Mouse (Mus musculus) forebrain, embryonic 10.5 days (tissue): ENCODE results near the gene Phlda2. TPM values are rescaled to one million over a fixed set of nuclear protein-coding genes. Genes with fewer than 3 reads are reported as not detected.

Experiments
- DNase-seq: peaks from one replicate; pipeline ENCODE4 v3.0.0-alpha.2; 2017; ENCODE audit warnings: low spot score; ENCODE audit errors: extremely low spot score
- H3K27ac ChIP-seq: fragments of 300-500 bp; sonication (generic); 2 replicates; pipeline ENCODE4 v1.5.1; 2016; ENCODE audit warnings: mild to moderate bottlenecking
- H3K27me3 ChIP-seq: fragments of 300-500 bp; sonication (generic); 2 replicates; pipeline ENCODE4 v1.6.1; 2016; ENCODE audit warnings: mild to moderate bottlenecking; ENCODE audit not compliant: poor library complexity, severe bottlenecking
- H3K36me3 ChIP-seq: fragments of 300-500 bp; sonication (generic); replicated peaks from 2 replicates; pipeline ENCODE4 v1.6.1; 2016; ENCODE audit warnings: mild to moderate bottlenecking, moderate library complexity
- H3K4me1 ChIP-seq: fragments of 300-500 bp; sonication (generic); 2 replicates; pipeline ENCODE4 v1.6.1; 2016
- H3K4me3 ChIP-seq: fragments of 300-500 bp; sonication (generic); 2 replicates; pipeline ENCODE4 v1.5.1; 2016; ENCODE audit warnings: mild to moderate bottlenecking, moderate library complexity
- H3K9me3 ChIP-seq: fragments of 300-500 bp; sonication (generic); 2 replicates; pipeline ENCODE4 v1.6.1; 2016; ENCODE audit warnings: mild to moderate bottlenecking, moderate library complexity
- WGBS: fragments of 180-500 bp; shearing (Covaris S2); methylation state at CpG from one replicate; pipeline ENCODE4 v1.1.7; 2016; 5-methylcytosine and 5-hydroxymethylcytosine counted together
- polyA plus RNA-seq: library from polyadenylated mRNA; unstranded; fragments of >200 nt; fragmentation: Nextera tagmentation; extraction: Ambion mirVana; gene quantifications from 2 replicates; pipeline ENCODE4 v1.2.1, GENCODE M21; 2016

The Phlda2 gene
- polyA plus RNA-seq, 1 experiment from 2014 or later: 1.4 TPM

GRCm38 (mm10) chr7:143495104-143495961 lies 7.6 kb downstream of the Phlda2 start:
- Histone ChIP-seq H3K27ac (no peak overlapping the region), H3K27me3 (peaks cover 60% of the 10 kb centered on the region), H3K9me3 (no peaks in the 10 kb centered on the region), H3K36me3 (no peaks in the 10 kb centered on the region), H3K4me1 (peaks cover 3% of the 10 kb centered on the region), H3K4me3 (no peak overlapping the region)
- 81% methylated on average over 8 of the region's 8 CpGs for WGBS
- DNase-seq: no peak

- Histone ChIP-seq H3K36me3 (no peaks in the 10 kb centered on the region), H3K9me3 (no peaks in the 10 kb centered on the region), H3K27ac (no peak overlapping the region), H3K27me3 (peaks cover 60% of the 10 kb centered on the region), H3K4me1 (peaks cover 6% of the 10 kb centered on the region), H3K4me3 (no peak overlapping the region)
- no peak for DNase-seq
- WGBS: 89% methylated on average over 6 of the region's 6 CpGs
Observed at GRCm38 (mm10) chr7:143493616-143494126, 9.3 kb downstream of the Phlda2 start.

- H3K36me3 ChIP-seq: no peaks in the 10 kb centered on the region
- DNase-seq: no peak
- no peaks in the 10 kb centered on the region for H3K9me3 ChIP-seq
- H3K27ac ChIP-seq: no peak overlapping the region
- no peak overlapping the region for H3K4me3 ChIP-seq
- H3K27me3 ChIP-seq: peaks cover 45% of the 10 kb centered on the region
- 81% methylated on average over 6 of the region's 6 CpGs for WGBS
- H3K4me1 ChIP-seq: peaks cover 6% of the 10 kb centered on the region
Observed at GRCm38 (mm10) chr7:143489735-143490134, 13.2 kb downstream of the Phlda2 start.

GRCm38 (mm10) chr7:143482541-143482940 lies 20.4 kb downstream of the Phlda2 start:
- H3K9me3 ChIP-seq: no peaks in the 10 kb centered on the region
- no peaks in the 10 kb centered on the region for H3K36me3 ChIP-seq
- 15% methylated on average over 6 of the region's 6 CpGs for WGBS
- H3K27ac ChIP-seq: peak overlapping the region; percentile 48; the same call in 1 of the 2 replicates
- peaks cover 10% of the 10 kb centered on the region for H3K4me1 ChIP-seq
- H3K27me3 ChIP-seq: peaks cover 49% of the 10 kb centered on the region
- no peak overlapping the region for H3K4me3 ChIP-seq
- no peak for DNase-seq

GRCm38 (mm10) chr7:143481806-143482387 lies 21.1 kb downstream of the Phlda2 start:
- no peaks in the 10 kb centered on the region for H3K36me3 ChIP-seq
- no peak overlapping the region for H3K4me3 ChIP-seq
- H3K27me3 ChIP-seq: peaks cover 55% of the 10 kb centered on the region
- 51% methylated on average over 5 of the region's 5 CpGs for WGBS
- no peak for DNase-seq
- no peaks in the 10 kb centered on the region for H3K9me3 ChIP-seq
- H3K27ac ChIP-seq: no peak overlapping the region
- peaks cover 10% of the 10 kb centered on the region for H3K4me1 ChIP-seq

- Histone ChIP-seq H3K36me3 (no peaks in the 10 kb centered on the region), H3K27ac (no peak overlapping the region), H3K9me3 (no peaks in the 10 kb centered on the region), H3K27me3 (peaks cover 60% of the 10 kb centered on the region), H3K4me3 (no peak overlapping the region), H3K4me1 (peaks cover 10% of the 10 kb centered on the region)
- WGBS: 33% methylated on average over 13 of the region's 13 CpGs
- peak; percentile 43 for DNase-seq
Observed at GRCm38 (mm10) chr7:143480498-143480897, 22.5 kb downstream of the Phlda2 start.

DNA sequence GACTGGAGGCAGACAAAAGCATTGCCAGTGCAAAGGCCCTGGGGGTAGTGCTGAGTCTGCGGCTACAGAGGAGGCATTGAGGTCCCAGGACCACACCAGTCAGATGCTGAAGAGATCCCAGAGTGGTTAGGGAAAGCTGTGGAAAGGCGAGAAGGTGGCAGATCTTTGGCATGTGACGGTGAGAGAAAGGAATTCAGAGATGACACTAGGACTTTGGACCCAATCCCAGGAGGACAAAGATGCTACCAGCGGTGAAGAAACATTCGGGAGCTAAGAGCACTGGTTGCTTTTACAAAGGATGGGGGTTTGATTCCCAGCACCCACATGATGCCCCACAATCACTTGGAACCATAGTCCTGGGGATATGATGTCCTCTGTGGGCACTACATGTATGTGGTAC lies 25.1 kb downstream of the Phlda2 start:
- DNase-seq: no peak
- 84% methylated on average over 5 of the region's 5 CpGs for WGBS
- H3K27ac ChIP-seq: no peak overlapping the region
- no peaks in the 10 kb centered on the region for H3K36me3 ChIP-seq
- H3K4me1 ChIP-seq: peaks cover 17% of the 10 kb centered on the region
- no peaks in the 10 kb centered on the region for H3K9me3 ChIP-seq
- peaks cover 66% of the 10 kb centered on the region for H3K27me3 ChIP-seq
- no peak overlapping the region for H3K4me3 ChIP-seq

DNA sequence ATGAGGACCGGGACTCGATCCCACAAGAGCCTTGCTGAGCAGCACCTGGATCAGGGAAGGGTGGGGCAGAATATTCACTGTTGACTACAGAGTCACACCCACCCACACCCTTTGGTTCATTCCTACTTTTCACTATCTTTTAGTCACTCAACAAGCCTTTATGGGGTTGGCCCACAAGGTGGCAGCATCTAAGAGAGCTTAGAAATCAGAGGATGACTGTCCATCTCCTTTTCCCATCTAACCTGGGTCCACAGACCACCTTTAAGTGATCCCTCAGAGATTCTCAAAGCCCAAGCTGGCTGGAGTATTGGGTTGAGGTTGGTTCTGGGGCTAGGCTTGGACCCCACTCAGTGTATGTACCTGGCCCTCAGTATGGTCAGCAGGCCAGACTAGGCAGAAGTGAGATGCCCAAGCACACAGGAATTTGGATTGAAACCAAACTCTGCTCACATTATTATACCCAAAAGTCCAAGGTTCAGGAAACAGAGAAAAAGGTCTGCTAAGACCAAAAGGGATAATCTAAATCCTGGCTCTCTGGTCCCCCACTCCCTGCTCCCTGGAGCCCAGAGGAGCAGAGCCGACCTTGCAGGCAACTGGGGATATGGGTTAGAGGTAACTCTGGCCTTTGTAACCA lies 26.1 kb downstream of the Phlda2 start:
- no peak overlapping the region for H3K27ac ChIP-seq
- H3K36me3 ChIP-seq: no peaks in the 10 kb centered on the region
- no peak for DNase-seq
- 91% methylated on average over 3 of the region's 3 CpGs for WGBS
- H3K4me1 ChIP-seq: peaks cover 11% of the 10 kb centered on the region
- no peaks in the 10 kb centered on the region for H3K9me3 ChIP-seq
- H3K27me3 ChIP-seq: peaks cover 64% of the 10 kb centered on the region
- H3K4me3 ChIP-seq: no peak overlapping the region

DNA sequence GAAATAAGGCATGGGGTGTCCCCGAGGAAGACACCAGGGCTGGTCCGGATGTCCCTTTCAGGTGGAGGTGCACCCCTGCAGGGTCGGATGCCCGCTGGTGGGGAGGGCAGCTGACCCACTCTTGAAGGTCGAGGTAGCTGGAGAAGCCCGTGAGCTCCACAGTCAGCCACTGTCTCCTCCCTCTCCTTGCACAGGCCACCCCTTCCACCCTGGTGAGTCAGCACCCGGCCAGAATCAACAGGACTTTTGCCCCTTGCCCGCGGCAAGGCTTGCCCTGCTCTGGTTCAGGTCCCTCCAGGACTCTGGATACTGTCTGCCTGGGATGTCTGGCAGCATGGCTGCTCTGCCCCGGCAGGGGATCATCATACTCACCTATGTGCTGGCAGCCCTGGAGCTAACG lies 27.1 kb downstream of the Phlda2 start:
- Histone ChIP-seq H3K36me3 (no peaks in the 10 kb centered on the region), H3K4me1 (peaks cover 11% of the 10 kb centered on the region), H3K27me3 (peaks cover 58% of the 10 kb centered on the region), H3K9me3 (no peaks in the 10 kb centered on the region), H3K4me3 (no peak overlapping the region), H3K27ac (no peak overlapping the region)
- WGBS: 81% methylated on average over 11 of the region's 11 CpGs
- no peak for DNase-seq

DNA sequence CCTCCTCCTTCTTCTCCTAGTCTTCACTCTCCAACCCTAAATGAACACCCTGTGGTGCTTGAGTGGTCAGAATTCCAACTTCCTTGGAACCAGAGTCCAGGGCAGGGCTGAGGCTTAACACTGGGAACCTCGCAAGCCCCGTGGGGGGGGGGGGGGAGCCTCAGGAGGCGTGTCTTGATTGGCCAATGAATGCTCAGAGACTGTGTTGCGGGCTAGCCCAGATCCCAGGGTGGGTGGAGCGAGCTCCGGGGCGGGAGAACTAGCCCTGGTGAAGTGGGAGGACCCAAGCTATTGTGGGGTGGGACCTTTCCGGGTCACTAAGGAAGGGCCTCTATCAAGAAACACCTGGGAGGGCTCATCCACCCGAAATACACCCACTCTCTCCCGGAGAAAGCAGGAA lies 28.1 kb downstream of the Phlda2 start:
- peaks cover 52% of the 10 kb centered on the region for H3K27me3 ChIP-seq
- H3K4me3 ChIP-seq: no peak overlapping the region
- no peaks in the 10 kb centered on the region for H3K36me3 ChIP-seq
- DNase-seq: no peak
- no peaks in the 10 kb centered on the region for H3K9me3 ChIP-seq
- WGBS: 32% methylated on average over 10 of the region's 10 CpGs
- H3K4me1 ChIP-seq: peaks cover 16% of the 10 kb centered on the region
- H3K27ac ChIP-seq: no peak overlapping the region

DNA sequence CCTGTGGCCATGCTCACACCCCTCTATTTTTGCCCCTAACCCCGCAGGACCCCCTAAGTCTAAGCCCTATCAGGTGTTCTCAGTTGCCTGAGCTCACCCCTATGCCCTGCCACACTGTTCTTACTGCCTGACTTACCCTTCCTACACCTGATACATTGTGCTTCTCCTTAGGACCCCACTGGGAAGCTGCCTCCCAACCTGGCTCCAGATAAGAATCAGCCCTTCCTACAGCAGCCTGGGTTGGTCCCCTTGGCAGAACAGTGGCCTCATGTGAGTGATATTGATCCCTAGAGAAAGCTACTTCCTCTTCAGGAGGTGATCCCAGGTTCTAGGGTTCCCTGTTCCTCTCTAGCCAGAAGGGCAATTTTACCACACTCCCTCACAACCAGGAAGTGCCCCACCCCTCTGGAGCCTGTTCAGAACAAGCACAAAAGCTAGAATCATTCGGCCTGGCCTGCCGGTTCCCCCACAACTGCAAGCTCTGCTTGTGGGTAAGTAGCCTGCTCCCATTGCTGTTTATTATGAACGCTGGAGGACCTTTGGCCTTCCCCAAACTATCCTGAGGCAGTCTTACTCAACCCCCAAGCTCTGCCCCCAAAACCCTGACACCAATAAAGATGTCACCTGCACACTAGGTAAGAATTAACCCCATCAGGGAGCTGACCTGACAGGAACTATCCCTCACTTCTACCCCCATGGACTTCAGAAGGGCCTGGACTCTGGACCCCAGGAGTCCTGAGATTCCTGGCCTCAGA lies 29.4 kb downstream of the Phlda2 start, which contains the start of gene Slc22a18:
Gene Slc22a18 (plus strand): TSS at position 390 of the 755 bp plus-strand sequence.
- peaks cover 52% of the 10 kb centered on the region for H3K27me3 ChIP-seq
- H3K36me3 ChIP-seq: no peaks in the 10 kb centered on the region
- H3K9me3 ChIP-seq: no peaks in the 10 kb centered on the region
- WGBS: 55% methylated on average over 4 of the region's 4 CpGs
- peaks cover 24% of the 10 kb centered on the region for H3K4me1 ChIP-seq
- no peak for DNase-seq
- H3K4me3 ChIP-seq: no peak within 1 kb of the TSS
- no peak within 1 kb of the TSS for H3K27ac ChIP-seq

DNA sequence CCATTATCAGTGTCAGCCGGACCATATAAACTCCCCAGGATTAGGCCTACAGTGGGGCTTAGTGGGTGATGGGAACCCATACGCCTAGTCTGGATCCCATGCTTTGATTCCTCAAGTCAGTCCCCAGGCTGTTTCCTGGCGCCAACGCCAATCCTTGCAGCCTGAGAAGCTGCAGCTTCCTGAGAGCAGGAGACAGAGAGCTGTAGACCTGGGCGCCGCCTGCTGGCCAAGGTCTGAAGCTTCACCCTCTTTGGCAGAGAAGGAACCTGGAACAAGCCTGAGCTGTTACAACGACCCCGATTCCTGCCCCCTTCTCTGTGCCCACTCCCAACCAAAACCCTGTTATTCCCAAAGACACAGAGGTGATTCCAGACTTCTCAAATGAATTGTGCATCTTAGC lies 33.0 kb downstream of the Phlda2 start:
- Histone ChIP-seq H3K27me3 (peaks cover 63% of the 10 kb centered on the region), H3K9me3 (peaks cover 10% of the 10 kb centered on the region), H3K4me3 (no peak overlapping the region), H3K27ac (peak overlapping the region; percentile 48; the same call in 1 of the 2 replicates), H3K4me1 (peaks cover 59% of the 10 kb centered on the region), H3K36me3 (no peaks in the 10 kb centered on the region)
- DNase-seq: peak; percentile 79
- 26% methylated on average over 8 of the region's 8 CpGs for WGBS
